Mouse (Mus musculus): ENCODE measurements around the gene Ciao2b.

The Ciao2b gene

DNA sequence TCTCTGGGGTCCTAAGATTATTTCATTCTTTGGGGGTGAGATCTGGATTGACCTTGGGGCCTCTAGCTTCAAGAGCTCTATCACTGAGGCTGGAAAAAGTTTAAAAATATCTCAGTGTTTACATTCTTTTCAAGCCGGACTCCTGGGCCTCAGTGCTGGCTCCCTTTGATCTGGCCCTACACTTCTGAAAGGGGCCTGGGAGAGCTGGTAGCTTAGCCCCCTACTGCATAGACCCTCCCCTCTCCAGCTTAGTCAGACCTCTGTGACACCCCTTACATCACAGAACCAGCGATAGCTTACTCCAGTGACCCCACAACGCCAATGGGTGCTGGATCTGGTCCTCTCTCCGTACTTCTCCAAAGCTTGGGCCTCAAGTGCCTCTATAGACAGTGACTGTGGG, 30.2 kb downstream of the Ciao2b start:
- DNase-seq, result no peak

DNA sequence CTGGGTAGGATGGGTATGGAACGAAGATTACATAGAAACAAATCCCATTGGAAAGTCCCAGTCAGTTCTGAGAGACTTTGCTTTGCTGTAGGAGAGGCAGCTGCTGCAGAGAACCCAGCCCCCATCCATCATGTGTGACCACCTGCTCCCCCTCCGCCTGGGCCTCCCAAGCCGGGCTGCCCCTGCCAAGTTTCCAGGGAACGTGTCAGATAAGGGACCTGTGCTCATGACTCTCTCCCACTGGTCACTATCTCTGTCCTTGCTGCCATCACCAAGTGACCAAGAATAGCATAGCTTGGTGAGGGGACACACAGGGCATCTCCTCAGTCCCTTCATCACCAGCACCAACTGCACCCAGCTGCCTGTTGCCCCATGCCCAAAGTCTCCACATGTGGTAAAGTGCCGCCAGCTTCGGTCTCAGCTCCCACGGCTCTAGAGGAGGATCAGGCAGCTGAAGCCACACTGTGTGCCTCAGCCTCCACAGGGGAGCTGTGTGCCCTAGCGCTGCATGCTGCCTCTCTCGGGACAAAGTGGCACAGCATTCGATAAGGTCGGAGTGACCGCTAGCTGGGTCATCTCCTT, 31.5 kb downstream of the Ciao2b start:
- no peak for DNase-seq

DNA sequence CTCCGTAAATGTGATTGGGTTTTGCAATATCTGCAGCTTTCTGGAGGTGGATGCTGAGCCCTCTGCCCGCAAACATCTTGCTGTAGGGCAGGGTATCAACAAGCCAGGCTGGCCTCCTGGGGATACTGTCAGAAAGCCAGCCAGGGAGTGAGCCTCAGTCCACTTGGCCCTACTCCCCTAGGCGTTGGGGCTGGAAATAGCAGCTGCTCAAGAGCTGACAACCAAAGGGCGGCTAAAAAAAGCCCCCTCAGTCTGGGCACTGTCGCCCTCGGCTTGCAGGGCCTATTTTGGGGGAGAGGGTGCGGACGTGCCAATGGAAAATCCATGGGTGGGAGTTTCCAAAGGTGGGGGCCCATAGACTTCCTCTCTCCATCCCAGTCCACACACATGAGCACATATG, 32.5 kb downstream of the Ciao2b start:
- DNase-seq, result no peak

DNA sequence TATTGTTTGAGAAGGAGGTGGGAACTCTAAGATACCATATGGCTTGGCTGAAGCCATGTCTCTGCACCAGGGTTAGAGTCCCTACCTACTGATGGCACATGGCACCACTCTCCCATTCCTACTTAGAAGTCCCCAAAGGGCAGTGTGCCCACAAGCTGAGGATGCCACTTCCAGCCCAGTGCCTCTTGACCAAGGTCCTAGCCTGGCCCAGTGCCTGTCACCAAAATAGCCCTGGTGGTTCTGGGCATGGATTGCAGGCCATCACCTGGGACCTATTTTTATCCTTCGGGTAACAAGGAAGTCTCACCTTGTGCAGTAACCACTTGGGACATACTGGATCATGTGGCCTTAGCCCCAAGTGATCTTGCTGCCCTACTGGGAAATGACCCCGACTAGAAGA, 33.8 kb downstream of the Ciao2b start:
- DNase-seq, result no peak

DNA sequence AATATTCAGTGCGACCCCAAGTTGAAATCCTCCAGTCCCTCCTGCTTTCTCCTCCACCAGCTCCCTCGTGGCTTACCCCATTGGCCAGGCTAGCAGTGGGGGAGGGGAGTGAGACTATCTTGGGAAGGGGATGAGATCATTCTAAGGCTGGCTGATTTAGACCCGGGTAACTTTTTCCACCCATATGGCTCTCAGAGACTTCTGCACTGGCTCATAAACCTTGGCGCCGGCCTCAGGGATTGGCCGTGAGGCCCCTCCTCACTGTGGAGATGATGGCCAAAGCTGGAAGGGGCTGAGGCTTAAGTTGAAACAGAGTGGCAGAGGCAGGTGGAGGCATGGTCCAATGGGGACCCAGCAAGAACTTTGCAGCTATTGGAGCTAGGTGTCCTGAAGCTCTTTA, 35.4 kb downstream of the Ciao2b start:
- peak; percentile 29 for DNase-seq

DNA sequence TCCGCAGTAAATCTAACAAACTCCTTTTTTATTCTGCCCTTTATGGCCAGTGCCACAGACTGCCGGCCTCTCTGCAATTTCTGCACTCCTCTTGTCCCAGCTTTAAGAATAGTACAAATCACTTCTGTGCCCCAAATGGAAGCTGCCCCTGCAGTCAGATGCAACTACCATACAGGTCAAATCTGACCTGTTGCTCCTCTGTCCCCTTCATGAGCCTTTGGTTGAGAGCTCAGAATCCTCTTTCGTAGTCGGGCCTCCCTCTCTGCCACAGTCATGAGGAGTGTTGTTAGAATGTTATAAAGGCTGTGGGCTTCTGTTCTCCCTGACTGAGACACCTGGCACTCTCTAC, 38.5 kb downstream of the Ciao2b start:
- no peak for DNase-seq

DNA sequence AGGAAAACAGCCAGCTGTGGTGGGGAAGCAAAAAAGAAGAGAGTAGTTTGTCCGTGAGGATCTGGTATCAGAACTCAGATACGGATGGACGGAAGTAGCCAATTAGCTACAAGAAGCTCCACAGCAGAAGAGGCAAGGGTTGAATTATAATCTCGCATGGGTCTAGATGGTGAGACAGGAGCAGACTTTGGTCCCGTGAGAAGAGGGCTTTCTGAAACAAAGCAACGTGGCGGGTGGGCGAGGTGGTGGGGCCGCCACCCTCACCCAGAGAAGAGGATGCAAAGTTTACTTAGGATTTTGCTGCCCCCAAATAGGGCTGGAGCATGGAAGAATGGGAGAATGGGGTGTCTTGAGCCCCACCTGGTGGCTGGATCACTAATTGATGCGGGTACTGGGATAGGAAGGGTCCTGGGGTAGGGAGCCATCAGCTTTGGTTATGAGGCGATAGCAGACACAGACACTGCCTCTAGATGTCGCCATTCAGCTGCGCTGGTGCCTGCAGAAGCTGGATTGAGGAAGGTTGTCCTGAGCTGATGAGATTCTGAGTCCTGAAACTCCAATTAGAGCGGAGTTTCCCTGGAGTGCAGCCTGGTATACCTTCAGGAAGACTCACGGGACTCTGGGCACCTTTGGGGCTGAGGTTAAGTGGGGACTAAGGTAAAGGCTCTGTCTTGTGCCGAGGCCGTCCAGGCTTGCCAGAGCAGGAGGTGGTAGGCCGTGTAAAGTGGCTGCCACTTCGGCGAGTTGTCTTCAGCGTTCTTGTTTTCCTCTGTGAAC, 39.1 kb downstream of the Ciao2b start:
- DNase-seq, result peak; percentile 88

DNA sequence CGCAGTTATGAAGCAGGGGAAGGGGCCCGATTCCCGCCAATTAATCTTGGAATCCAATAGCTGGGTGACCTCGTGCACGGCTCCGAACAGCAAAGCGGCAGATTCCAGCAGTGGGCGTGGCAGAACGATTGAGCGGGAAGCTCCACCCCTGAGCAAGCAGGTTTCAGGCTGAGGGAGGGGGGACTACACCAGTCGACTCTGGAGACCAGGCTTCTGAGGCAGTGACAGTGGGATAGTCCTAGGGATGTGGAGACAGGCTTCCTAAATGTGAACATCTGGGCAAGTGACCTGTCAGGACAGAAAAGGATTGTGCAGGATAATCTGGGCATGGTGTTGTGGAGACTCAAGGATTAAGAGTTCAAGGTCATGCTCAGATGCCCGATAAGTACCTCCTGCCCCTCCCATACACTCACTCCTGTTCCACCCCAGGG, 39.8 kb downstream of the Ciao2b start:
- no peak for DNase-seq

DNA sequence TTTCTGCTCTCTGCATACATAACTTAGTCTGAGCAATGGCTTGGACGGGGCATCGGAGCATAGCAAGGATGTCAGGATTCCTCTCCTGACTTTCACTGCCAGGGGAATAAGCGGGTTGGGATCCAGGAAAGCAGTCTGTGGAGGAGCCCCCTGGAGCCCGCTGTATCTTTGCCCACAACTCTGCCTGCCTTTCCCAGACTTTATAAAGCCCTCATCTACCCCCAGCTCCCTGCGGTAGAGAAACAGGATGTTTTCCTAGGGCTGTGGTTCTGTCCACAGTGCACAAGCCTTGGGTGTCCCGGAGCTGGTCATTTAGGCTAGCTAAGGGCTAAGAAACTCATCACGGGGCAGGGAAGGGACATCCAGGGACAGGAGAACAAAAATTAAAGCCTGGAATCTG, 40.4 kb downstream of the Ciao2b start:
- DNase-seq, result no peak

DNA sequence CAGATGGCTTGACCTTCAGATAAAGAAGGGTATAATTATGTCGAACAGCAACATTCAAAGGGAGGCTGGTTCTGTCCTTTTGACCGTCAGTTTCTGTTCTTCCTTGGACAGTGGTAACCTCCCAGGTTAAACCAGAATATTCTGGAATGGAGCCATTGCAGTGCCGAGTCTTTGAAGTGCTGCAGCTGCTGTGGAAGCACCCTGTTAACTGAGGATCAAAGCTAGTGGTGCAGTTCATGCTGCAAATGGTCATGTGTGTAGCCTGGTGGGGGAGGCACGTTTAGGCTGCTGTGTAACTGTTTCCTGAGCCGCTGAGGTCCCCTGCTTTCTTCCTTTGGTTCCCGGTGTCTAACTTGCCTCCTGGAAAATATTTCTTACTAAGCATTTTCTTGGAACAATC, 43.3 kb downstream of the Ciao2b start:
- no peak for DNase-seq

DNA sequence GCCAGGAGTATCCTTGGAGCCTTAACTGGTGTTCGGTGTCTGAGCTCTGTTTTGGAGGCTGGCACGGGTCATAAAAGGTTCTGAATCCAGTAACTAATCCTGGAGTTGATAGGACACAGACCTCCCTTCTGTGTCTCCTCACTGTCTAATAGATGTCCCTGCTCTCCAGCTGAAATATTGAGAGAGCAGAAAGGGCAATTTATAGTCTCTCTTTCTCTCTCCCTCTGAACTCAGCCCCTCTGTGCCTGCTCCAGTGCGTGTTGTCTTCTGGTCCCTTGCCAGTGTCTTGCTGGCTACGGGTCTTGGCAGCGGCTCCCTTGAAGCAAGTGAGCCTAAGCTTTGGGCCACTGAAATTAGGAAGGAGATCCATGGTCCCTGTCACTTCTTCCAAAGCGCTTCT, 44.1 kb downstream of the Ciao2b start:
- DNase-seq, result no peak

DNA sequence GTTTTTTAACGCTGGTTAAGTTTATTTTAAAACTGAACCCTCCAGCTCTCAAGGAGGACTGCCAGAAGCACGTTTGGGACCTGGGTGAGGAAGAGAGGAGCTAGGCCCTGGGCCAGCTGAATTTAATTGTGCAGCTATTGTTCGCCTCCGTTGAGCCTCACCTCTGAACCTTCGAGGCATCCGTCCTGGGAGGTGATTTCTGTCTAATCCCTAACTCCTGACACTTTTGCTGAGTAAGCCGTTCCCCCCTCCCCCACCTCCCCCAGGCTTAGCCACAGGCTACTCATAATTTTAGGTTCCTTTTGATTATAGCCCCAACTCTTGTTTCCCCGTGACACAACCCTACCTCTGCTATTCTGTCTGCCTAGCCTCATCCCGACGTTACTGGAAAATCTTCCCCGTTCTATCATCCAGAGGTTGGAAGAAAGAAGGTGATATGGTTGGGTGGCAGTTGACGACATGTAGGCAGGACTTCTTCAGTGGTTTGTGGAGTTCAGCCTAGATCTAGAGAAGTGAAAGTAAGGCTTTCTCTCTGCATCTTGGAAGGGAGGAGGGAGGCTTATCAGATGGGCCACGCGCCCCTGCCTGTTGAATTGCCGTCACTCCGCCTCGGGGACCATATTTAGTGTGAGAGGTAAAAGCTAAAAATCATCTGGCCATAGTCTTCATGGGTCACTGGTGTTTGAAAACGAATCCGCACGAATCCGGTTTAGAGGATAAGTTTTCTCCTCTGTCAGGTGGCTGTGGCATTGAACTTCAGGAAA, 45.8 kb downstream of the Ciao2b start:
- DNase-seq, result no peak

DNA sequence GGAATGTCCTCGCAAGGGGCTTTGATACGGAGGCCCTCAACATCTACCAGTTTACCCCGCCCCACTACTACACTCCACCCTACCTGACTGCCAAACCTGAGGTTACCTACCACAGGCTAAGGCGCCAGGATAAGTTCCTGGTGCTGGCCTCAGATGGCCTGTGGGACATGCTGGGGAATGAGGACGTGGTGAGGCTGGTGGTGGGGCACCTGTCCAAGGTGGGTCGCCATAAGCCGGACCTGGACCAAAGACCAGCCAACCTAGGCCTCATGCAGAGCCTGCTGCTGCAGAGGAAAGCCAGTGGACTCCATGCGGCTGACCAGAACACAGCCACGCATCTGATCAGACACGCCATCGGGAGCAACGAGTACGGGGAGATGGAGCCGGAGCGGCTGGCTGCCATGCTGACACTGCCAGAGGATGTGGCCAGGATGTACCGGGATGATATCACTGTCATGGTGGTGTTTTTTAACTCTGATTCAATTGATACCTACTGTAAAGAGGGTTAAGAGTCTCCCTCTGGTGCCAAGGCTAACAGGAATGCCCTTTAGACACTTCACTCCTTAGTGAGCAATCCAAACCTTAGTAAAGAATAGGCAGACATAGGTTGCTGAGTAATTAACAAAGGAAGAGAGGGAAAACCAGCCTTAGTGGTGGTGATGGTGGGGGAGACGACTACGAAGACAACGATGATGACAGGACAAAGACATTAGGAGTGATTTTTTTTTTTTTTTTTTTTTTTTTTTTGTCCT, 47.0 kb downstream of the Ciao2b start:
- DNase-seq, result no peak

DNA sequence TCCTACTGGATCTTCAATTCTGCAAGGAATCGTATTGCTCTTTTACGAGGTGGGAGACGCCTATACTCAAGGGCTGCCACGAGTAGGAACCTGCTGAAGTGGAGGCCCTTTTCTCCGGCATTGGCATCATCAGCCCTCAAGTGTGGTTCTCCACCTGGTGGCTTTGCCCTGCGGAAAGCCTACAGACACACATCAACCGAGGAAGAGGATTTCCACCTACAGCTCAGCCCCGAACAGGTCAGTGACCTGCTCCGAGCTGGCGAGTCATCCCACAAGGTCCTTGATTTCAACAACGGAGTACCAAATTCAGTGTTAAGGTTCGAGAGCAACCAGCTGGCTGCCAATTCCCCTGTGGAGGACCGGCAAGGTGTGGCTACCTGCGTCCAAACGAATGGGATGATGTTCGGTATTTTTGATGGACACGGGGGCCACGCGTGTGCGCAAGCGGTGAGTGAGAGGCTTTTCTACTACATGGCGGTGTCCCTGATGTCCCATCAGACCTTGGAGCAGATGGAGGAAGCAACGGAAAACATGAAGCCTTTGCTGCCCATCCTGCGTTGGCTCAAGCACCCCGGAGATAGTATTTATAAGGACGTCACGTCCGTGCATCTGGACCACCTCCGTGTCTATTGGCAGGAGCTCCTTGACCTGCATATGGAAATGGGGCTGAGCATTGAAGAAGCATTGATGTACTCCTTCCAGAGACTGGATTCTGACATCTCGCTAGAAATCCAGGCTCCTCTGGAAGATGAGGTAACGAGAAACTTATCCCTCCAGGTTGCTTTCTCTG, 48.0 kb downstream of the Ciao2b start:
- no peak for DNase-seq

DNA sequence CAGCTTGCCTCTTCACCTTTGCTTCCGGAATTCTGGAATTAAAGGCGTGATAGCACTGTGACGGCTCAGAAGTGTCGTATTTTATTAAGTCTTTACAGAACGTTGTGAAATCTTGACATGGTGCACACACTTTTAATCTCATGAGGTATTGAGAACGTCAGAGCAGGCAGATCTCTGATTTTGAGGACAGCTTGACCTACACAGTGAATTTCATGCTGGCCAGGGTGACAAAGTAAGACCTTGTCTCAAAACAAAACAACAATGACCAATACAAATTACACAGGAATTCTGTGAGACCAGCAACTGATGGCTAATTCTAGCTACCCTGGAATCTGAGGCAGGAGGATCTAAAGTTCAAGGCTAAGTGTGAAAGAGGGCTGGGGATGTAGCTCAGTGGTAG, 49.2 kb downstream of the Ciao2b start:
- no peak for DNase-seq

DNA sequence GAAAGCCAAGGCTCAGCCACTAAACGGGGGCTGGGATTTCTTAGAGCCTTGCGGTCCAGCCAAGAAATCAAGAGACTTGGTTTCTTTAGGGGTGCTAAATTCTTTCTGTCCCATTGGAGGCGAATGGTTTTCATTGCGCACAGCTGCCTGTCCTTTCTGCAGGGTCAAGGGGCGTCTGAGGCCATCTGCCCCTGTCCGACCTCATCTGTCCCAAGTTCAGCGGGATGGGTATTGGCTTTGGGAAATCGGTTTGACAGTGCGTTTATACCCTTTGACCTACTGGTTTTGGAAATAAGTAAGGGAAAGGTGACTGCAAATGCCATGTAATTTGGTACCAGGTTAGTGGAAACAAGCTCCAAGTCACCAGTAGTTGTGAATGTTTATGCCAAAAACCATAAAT, 49.9 kb downstream of the Ciao2b start:
- no peak for DNase-seq

DNA sequence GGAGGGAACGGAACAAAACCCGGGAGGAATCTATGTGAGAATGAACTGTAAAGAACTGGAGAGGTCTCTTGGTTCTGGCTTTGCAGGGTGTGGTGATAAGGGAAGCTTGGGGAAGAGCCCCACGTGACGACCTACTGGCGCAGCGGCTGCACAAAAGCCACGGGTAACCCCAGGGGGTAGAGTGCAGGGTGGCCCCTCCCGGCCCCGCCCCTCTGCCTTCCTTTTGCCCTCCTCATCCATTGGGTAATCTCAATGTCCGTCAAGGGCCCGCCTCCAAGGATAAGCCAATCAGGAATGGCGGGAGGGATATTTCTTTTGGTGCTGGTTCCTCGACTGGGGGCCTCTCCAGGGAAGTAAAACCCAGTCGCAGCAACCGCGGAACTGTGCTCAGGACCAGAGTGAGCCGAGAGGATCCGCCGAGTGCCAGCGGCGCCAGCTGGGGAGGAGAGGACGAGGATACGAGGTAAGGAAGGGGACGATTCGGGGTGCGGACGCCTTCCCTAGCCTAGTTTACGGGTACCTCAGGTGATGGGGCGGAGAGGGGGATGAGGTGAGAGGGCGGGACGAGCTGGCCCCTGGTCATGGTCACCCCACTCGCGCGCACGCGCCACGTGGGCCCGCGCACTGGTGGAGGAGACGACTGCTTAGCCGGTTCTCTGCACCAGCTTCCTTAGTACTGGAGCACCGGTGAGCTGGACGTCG, 50.5 kb downstream of the Ciao2b start, which contains the start of gene Pdp2:
Gene Pdp2, plus strand, starts transcription at position 319 of the 702 bp plus-strand sequence.
- DNase-seq, result peak; percentile 91

DNA sequence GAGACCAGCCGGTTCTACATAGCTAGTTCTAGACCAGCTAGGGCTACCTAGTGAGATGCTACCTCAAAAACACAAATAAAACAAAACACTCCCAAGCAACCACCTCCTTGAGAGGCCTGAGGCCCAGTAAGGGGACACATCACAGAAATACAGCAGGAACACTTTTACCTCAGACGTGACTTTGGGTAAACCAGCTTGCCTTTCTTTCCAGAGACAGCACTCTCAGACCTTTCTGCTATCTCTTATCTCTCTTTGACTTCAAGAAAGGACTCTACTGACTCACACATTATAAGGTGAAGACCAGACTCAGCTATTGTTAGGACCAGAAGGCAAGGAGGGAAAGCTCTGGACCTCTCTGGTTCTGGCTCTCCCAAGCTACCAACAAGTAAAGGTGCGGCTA, 51.5 kb downstream of the Ciao2b start:
- DNase-seq, result no peak

Data from lung, postnatal 14 days (tissue).